Mouse (Mus musculus) E14TG2a.4 (cell line): ENCODE measurements around the gene Olfr71.

Source experiments
- H3K27me3 ChIP-seq: 2 replicates; pipeline ENCODE4 v1.6.1; 2014; ENCODE audit warnings: low read length, control low read depth; ENCODE audit not compliant: insufficient read depth
- H3K36me3 ChIP-seq: 2 replicates; pipeline ENCODE4 v1.6.1; 2014; ENCODE audit warnings: low read length, control low read depth; ENCODE audit not compliant: insufficient read depth
- H3K4me1 ChIP-seq: replicated peaks from 2 replicates; pipeline ENCODE4 v1.6.1; 2014; ENCODE audit warnings: low read depth, low read length, control low read depth
- H3K4me3 ChIP-seq: replicated peaks from 2 replicates; pipeline ENCODE4 v1.5.1; 2014; ENCODE audit warnings: mild to moderate bottlenecking, low read length
- H3K9me3 ChIP-seq: 2 replicates; pipeline ENCODE4 v1.6.1; 2014; ENCODE audit warnings: low read length, control low read depth
- CTCF ChIP-seq: conservative IDR thresholded peaks from 2 replicates; pipeline ENCODE4 v1.5.1; 2014; ENCODE audit warnings: low read length
- NANOG ChIP-seq: IDR thresholded peaks from 2 replicates; pipeline ENCODE4 v1.6.1; 2014; ENCODE audit warnings: borderline replicate concordance, low read length, mixed read lengths
- POU5F1 ChIP-seq: IDR thresholded peaks from 2 replicates; pipeline ENCODE4 v1.6.1; 2014; ENCODE audit warnings: low read length, borderline replicate concordance

The Olfr71 gene

DNA sequence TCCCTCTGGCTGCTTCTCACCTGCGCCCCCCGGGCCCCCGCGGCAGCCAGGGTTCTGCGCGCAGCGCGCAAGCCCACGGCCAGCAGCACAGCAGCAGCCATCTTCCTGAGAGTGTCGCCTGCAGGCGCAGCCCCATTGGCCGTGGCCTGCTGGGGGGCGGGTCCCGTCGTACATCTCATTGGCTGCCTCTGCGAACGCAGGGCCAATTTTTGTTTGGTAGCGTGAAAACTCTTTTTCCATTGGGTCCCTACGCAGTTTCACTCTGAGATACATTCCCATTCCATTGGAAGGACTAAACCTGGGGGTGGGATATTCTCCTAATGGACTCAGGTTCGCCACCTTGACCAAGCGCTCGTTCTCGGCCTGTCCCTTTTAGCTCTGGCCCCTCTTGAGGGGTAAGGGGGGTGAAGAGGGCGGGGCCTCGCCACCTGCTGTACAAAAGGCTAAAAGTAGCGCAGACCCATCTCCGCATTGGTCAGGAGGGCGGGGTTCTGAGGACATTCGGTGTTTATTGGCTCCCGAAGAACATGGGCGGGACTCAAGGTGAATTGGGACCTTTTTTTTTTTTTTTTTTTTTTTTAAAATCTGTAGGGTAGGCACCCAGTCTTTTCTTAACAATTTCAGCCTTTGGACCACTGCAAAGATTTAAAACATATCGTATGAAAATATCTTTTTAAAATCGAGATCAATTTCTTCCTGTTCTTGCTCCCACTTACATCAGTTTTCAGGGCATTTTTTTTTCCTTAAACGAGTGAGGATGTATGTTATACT is 53.5 kb downstream of the Olfr71 start, which contains the start of gene Hint2:
Gene Hint2, minus strand, starts transcription at position 128 of the 771 bp plus-strand sequence.
- Histone ChIP-seq H3K27me3 (peaks cover 20% of the 10 kb centered on the region), H3K36me3 (no peaks in the 10 kb centered on the region), H3K4me3 (peak within 1 kb of the TSS; percentile 94), H3K4me1 (peaks cover 45% of the 10 kb centered on the region), H3K9me3 (no peaks in the 10 kb centered on the region)
- TF ChIP-seq NANOG (no peak), POU5F1 (no peak), CTCF (no peak)

DNA sequence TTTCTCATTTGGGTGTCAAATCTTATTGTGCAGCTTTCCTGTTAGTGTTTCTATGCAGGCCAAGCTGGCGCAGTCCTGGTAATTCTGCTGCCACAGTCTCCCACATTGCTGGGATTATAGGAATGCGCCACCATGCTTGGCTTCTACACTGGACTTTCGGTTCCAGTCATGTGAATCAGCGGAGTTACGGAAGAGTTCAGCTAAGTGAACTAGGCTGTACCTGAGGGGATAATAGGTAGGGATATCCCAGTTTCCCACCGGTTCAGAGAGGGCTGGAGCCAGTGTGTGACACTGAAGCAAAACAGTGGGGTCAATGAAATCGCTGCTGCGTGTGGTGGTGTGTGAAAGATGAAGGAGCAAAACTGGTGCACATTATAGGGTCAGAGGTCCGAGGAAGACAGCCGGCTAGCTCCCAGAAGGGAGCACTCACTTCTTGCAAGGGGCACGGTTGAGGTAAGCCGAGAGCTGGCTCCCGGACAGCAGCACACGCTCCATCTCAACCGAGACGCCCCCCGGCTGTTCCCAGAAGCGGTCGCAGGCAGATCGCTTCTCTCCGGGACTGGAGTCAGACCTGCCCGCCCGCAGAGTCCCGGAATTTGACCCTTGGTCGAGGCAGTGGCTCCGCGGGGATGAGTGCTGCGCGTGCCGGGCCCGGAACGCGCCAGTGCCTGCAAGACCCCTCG is 54.3 kb downstream of the Olfr71 start:
- Histone ChIP-seq H3K4me3 (peak overlapping the region; percentile 94), H3K9me3 (no peaks in the 10 kb centered on the region), H3K27me3 (peaks cover 13% of the 10 kb centered on the region), H3K4me1 (peaks cover 45% of the 10 kb centered on the region), H3K36me3 (no peaks in the 10 kb centered on the region)
- TF ChIP-seq NANOG, result no peak
- TF ChIP-seq CTCF, result no peak
- no peak for TF ChIP-seq POU5F1
